Mouse (Mus musculus) CD4-positive naive resting alpha-beta T cell, adult 57 days (primary cell): ENCODE data around the gene Zfp934. TPM values are rescaled to one million over a fixed set of nuclear protein-coding genes. Genes with fewer than 3 reads are reported as not detected.

Source experiments
- total RNA-seq: library from RNA; stranded (reverse); gene quantifications from one replicate; pipeline ENCODE4 v1.2.4, GENCODE M21; 2023

Gene Zfp934
- total RNA-seq: 22.0 TPM

DNA sequence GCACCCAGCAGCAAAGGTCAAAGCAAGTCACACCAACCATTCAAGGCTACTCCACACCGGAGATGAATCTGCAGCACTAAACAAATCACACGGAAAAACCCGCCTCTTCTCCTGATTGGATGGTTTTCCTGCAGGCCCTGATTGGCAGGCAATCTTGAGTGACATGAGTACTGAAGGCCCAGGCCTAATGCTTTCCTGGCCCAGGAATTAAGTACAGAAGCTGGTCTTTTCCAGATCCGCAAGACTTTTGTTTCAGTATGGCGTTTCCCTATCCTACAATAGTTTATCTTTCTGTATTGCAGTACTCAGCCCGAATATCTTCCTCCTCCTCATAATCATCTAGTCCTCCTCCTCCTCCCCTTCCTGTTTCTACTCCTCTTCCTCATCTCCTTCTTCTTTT, at the start of gene Zfp934:
Zfp934 (minus strand) TSS at position 101 of the 400 bp plus-strand sequence.

DNA sequence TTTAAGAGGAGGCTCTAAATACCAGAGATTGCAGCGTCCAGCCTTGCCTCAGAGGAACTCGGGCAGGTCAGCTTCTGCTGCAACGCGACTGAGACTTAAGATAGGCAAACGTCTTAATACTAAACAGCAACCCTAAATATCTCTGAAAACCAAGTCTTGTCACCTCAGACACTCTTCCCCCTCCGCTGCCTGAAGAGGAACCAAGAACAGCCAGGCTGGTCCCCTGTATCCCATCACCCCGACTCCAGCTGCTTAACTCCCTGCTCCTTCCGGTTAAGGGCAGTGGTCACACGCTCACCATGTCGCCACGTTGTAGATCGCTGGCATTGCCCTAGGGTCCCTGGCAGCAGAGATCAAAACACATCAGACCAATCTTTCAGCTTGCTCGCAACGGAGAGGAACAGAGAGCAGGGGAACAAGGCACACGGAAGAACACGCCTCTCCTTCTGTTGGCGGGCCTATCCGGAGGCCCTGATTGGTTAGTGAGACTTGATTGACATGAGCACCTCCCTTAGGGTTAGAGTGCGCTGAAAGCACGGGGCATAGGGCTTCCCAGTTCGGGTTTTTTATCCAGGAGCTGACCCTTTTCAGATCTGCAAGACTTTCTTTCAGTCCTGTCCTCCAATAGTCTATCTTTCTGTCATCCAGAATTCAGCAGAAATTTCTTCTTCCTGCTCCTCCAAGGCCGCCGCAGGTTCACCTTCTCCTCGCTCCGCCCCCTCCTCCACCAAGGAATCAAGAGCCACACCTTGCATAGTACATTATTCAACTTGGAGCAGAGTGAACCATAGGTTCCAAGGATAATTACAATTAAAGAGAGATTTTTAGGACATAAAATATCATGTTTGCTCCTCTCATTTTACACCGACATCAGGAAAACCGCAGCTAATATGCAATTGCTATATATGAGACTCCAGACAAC, 12.5 kb downstream of the Zfp934 start, which contains the start of gene Zfp935:
Zfp935 (minus strand) TSS at position 323 of the 922 bp plus-strand sequence.

DNA sequence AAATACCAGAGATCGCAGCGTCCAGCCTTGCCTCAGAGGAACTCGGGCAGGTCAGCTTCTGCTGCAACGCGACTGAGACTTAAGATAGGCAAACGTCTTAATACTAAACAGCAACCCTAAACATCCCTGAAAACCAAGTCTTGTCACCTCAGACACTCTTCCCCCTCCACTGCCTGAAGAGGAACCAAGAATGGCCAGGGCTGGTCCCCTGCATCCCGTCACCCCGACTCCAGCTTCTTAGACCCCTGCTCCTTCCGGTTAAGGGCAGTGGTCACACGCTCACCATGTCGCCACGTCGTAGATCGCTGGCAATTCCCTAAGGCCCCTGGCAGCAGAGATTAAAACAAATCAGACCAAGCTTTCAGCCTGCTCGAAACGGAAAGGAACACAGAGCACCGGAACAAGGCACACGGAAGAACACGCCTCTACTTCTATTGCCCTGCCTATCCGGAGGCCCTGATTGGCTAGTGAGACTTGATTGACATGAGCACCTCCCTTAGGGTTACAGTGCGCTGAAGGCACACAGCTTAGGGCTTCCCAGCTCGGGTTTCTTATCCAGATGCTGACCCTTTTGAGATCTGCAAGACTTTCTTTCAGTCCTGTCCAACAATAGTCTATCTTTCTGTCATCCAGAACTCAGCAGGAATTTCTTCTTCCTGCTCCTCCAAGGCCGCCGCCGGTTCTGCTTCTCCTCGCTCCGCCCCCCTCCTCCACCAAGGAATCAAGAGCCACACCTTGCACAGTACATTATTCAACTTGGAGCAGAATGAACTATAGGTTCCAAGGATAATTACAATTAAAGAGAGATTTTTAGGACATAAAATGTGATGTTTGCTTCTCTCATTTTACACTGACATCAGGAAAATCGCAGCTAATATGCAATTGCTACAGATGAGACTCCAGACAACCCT, 104.3 kb downstream of the Zfp934 start, which contains the start of gene Gm49359:
Gm49359 (minus strand) TSS at position 409 of the 911 bp plus-strand sequence.

Other genes with a start within 250 kb of the Zfp934 start
- 0.59 TPM for gene Gm3604, start 188.0 kb downstream of the Zfp934 start, total RNA-seq
- gene Gm49359, start 104.4 kb downstream of the Zfp934 start, total RNA-seq: 12.2 TPM
- not detected for gene Zfp935, start 12.7 kb downstream of the Zfp934 start, total RNA-seq
- gene 6720489N17Rik, start 53.0 kb upstream of the Zfp934 start, total RNA-seq: 1.9 TPM
- 8.9 TPM for gene Platr25, start 189.5 kb upstream of the Zfp934 start, total RNA-seq
- gene Gm5141, start 214.6 kb upstream of the Zfp934 start, total RNA-seq: 2.5 TPM